Mouse (Mus musculus): ENCODE data around the gene Chd5.

Chd5 gene

GRCm38 (mm10) chr4:152318517-152319234 lies 19.8 kb upstream of the Chd5 start, which contains the start of gene Rnf207:
TSS of gene Rnf207 (minus strand) at chr4:152318993.
- no peak for DNase-seq (ENCODE audit: low spot score)

GRCm38 (mm10) chr4:152321464-152321863 lies 17.0 kb upstream of the Chd5 start:
- no peak for DNase-seq (ENCODE audit: low spot score)

DNA sequence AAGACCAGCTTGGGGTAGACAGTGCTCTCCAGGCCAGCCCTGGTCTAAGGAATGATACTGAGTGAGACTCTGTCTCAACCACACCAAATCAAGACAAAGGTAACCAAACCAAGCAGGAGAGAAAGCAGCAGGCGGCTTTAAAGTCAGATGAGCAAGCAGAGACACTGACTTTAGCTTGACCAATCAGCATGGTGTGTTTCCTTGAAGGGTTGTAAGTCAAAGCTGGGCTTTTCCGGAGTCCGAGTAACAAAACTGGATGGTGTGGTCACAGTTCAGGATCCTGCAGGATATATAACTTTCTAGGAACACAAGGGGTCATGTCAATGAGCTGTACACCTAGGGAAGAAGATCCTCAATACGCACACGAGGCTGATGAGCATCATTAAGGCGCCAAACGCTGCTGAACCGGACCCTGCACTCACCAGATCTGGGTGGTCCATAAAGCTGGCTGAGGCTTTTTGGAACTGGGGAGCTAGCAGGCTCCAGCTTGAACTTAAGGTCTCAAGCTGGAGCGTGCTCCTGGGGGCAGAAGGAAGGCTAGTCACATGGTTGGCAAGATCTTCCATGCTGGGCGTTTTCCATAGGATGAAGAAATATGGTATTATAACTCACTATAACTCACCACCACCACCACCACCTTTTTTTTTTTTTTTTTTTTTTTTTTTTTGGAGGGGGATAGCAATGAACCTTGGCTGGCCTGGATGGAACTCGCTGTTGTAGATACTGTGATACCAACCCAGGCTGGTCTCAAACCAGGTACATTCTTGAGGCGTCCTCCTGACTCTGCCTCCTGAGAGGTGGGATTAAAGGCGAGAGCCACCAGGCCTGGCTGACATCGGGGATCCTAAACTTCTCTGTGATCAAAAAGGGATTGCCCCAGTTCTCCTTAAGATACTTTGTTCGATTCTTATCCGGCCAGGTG lies 13.5 kb upstream of the Chd5 start:
- no peak for DNase-seq (ENCODE audit: low spot score)

GRCm38 (mm10) chr4:152325574-152326411 lies 12.7 kb upstream of the Chd5 start, which contains the start of gene Rpl22:
TSS of gene Rpl22 (plus strand) at chr4:152325742.
- DNase-seq (ENCODE audit: low spot score), result peak; percentile 94

GRCm38 (mm10) chr4:152326543-152326942 lies 11.9 kb upstream of the Chd5 start:
- no peak for DNase-seq (ENCODE audit: low spot score)

DNA sequence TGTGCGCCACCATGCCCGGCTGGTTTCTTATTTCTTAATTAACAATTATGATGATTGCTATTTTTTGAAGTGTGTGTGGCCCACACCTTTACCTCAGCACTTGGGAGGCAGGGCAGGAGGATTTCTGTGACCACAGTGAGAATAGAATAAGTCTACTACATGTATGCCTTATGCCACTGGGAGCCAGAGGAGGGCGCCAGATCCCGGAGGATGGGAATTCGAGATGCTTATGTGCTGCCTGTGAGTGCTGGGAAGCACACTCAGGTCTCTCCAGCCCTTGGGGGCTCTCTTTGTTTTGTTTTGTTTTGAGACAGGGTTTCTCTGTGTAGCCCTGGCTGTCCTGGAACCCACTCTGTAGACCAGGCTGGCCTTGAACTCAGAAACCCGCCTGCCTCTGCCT lies 9.8 kb upstream of the Chd5 start:
- DNase-seq (ENCODE audit: low spot score), result peak; percentile 47

DNA sequence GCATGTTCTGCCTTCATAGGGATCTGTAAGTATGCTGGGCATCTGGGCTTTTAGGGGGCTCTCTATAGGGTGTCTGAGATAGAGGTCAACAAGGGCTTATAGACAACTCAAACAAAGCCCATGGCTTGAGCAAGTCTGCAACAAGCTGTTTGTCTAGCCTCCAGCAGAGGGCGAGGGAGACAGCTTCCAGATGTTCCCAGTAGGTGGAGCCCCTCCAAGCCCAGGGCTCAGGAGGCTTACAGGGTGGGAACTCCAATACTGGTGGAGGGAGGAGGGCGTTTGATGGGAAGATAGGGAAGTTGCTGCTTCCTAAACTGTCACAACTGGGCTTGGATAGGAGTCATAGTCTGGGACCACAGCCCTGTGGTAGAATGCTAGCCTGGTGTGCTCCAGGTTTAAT lies 5.5 kb upstream of the Chd5 start:
- peak; percentile 38 for DNase-seq (ENCODE audit: low spot score)

DNA sequence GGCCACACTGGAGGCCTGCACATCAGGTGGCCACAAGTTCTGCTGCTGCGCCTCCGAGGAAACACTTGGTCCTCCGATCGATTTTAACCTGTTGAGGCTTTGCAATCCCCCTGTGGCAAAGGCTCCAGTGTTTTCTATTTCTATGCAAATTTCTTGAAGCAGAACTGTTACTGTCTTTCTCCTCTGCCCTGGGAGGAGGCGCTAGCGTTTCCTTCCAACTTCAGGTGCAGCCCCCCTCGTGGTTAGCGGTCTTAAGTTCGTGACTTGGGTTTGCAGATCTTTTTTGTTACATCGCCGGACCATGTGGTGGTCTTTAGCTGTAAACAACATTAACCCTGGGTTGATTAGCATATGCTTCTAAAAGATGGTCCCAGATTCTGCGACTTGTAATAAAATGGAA lies 4.9 kb upstream of the Chd5 start:
- DNase-seq (ENCODE audit: low spot score), result no peak

GRCm38 (mm10) chr4:152337772-152338171 lies 679 bp upstream of the Chd5 start:
- DNase-seq (ENCODE audit: low spot score), result no peak

GRCm38 (mm10) chr4:152339293-152339790 lies 891 bp downstream of the Chd5 start:
- DNase-seq (ENCODE audit: low spot score), result no peak

DNA sequence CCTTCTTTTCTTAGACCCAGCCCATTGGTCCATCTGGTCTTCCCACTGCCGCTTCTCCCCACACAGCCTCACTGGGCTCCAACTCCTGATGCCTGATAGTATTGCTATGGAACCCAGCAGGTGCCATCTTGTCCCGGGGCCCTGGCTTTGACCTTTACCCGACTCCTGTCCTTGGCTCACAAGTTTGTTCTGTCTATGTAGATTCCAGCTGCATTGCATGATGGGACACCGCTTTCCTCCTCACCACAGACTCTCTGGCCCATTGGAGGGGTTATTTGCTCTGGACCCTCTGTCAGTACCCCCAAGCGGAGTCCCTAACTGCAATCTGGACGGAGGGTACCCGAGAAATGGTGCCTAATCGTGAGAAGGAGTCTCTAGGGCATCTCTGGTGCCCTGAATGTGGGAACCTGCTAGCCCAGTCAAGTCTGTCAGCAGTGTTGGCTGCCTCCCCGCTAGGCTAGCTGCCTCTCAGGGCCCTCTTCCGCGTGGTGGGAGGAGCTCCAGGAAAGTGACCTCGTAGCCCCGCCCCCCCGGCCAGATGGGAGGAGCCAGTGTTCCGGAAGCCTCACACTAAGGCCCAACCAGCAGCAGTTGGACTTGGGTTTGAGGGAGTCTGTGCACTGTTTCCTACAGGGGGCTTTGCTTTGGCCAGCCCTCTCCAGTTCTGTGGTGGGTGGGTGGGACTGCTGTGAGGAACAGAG lies 2.3 kb downstream of the Chd5 start:
- DNase-seq (ENCODE audit: low spot score), result no peak

GRCm38 (mm10) chr4:152343296-152343695 lies 4.8 kb downstream of the Chd5 start:
- no peak for DNase-seq (ENCODE audit: low spot score)

DNA sequence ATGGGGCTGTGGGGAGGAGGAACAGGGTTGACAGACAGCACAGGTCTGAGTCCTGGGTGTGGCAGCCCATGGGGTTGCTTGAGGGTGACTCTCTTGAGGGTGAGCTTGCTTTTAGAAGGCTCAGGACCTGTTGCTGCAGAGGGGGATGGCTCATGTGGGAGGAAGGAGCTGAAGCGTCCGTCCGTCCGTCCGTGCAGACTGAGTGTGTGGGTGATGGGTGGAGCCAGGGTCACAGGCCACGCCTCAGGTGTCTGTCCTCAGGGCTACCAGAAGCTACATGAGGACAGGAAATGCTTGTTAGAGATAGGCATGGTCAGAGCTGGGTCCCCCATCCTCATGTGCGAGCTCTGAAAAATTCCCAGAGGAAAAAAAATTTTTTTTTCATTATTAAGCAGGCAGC lies 6.2 kb downstream of the Chd5 start:
- no peak for DNase-seq (ENCODE audit: low spot score)

GRCm38 (mm10) chr4:152345120-152345889 lies 6.9 kb downstream of the Chd5 start:
- DNase-seq (ENCODE audit: low spot score), result no peak

DNA sequence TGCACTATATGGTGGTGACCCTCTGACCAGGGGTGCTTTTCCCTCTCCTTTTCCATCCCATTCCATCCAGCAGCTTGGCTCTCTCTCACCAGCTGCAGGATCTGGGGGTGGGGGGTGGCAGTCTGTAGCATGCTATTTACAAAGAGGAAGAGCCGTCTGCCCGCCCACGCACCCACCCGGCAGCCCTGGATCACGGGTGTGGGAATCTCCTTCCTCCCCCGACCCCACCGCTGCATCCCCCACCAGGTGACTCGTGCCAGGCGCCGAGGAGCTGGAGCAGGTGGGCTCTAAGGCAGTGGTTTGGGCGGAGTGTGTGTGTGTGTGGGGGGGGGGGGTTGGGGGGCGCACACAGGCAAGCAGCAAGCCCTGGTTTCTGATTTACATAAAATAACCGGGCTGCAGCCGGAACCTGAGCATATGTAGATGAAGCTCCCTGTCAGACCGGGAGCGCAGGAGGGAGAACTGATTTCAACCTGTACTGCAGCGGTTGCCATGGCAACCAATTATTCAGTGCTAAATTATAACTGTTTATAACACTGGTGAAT lies 11.5 kb downstream of the Chd5 start:
- DNase-seq (ENCODE audit: low spot score), result no peak

GRCm38 (mm10) chr4:152350722-152351421 lies 12.4 kb downstream of the Chd5 start:
- DNase-seq (ENCODE audit: low spot score), result no peak

- no peak for DNase-seq (ENCODE audit: low spot score)
Measured at GRCm38 (mm10) chr4:152351422-152352305, 13.2 kb downstream of the Chd5 start.

DNA sequence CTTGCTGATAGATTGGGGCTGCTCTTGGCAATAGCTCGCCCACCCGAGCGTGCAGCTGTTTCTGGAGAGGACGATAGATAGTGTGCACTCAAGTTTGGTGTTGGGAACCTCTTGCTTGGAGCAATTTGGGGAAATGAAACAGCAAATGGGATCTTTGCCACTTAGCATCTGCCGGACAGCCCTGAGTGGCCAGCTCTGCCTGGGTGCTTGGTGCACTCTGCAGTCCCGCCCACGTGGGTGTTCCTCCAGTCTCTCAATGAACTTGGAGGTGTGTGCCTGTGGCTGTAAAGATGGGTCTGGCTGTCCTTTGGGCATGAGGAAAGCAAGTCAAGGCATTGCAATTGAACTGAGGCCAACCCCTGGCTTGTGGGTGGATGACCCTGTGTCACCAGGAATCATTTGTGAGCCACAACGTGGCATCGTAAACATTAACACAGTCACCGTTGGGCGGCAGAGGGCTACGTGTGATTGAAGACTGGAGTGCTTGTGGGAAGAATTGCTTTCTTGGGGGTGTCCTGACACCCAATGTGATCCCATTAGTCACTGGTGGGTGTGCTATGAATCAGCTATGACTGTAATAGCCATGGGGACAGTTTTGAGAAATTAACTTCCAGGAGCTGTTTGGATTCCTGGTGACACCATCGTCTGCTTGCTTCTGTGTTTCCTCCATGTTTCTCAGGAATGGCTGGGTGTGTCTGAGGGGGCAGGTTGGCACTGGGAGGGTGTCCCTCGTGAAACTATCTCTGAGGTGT lies 15.6 kb downstream of the Chd5 start:
- DNase-seq (ENCODE audit: low spot score), result no peak

Measured in c-Kit-positive CD71-positive TER-119-positive erythroid progenitor cells, embryonic 14.5 days (primary cell).